Mouse (Mus musculus) gastrocnemius, adult 2 months (tissue): ENCODE measurements around the gene Ubc. TPM values are rescaled to one million over a fixed set of nuclear protein-coding genes. Genes with fewer than 3 reads are reported as not detected.
A peak's percentile ranks its signal among the peaks of the same experiment; 100 is the strongest.

Experiments
- DNase-seq: peaks from one replicate; pipeline ENCODE4 v3.0.0; 2022
- H3K27ac ChIP-seq: fragments of 200-600 bp; 2 replicates; pipeline ENCODE4 v1.8.1; 2022; ENCODE audit warnings: mild to moderate bottlenecking
- H3K4me3 ChIP-seq: fragments of 200-600 bp; 2 replicates; pipeline ENCODE4 v1.8.1; 2022; ENCODE audit warnings: mild to moderate bottlenecking, moderate library complexity
- CTCF ChIP-seq: fragments of 200-600 bp; IDR thresholded peaks from 2 replicates; pipeline ENCODE4 v1.8.1; 2022; ENCODE audit warnings: antibody characterized with exemption, mild to moderate bottlenecking, moderate library complexity
- intact Hi-C: fragments of 180-260 bp; cut with DNase I; formaldehyde crosslinking; loops from one replicate; pipeline ENCODE4 v1.15.1; 2025
- total RNA-seq, 2 experiments: library from RNA; stranded (reverse); gene quantifications; 2 replicates each; pipeline ENCODE4 v1.2.3; 2021

Ubc gene
- total RNA-seq, 2 experiments from 2014 or later: 1,479 to 2,293 TPM

DNA sequence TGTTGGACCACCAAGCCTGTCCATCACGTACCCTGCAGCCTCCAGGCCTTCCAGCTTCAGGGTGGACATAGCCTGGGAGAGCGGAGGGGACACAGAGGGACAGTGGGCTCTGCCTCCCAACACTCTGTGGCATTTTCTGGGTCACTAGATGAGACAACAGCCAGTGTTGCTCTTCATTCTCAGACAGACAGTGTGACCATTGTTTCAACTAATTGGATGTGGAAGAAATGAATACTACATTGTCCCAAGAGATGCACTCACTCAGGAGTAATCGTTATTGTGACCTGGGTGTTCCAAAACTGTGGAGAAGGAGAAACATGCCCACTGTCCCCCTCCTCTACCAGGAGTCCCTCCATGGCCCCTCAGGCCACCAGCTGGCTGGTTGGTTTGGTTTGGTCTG is 40.6 kb downstream of the Ubc start:
- intact Hi-C loops: no loop called here
- Histone ChIP-seq H3K4me3 (no peak overlapping the region), H3K27ac (no peak overlapping the region)
- no peak for DNase-seq
- TF ChIP-seq CTCF: no peak

DNA sequence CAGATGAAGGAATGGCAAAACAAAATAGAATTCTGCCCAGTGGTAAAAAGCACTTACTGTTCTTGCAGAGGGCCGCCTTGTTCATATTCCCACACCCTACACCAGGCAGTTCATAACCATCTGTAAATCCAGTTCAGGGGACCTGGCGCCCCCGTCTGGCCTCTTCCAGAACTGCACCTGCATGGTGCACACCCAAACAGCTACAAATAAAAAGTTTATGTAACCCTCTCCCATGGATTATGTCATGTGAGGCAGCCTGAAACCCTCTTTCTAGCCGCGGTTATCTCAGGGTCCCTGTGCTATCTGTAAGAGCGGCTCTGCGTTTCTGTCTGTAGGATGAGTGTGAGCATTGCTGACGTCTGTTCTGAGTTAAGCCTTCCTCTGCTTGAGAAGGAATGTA is 41.5 kb downstream of the Ubc start:
- Histone ChIP-seq H3K27ac (no peak overlapping the region), H3K4me3 (no peak overlapping the region)
- intact Hi-C loops: no loop called here
- DNase-seq: peak; percentile 67
- peak; percentile 85 for TF ChIP-seq CTCF

GRCm38 (mm10) chr5:125348067-125348466 is 41.9 kb downstream of the Ubc start:
- intact Hi-C loops: no loop called here
- no peak for DNase-seq
- Histone ChIP-seq H3K27ac (no peak overlapping the region), H3K4me3 (no peak overlapping the region)
- TF ChIP-seq CTCF: no peak

DNA sequence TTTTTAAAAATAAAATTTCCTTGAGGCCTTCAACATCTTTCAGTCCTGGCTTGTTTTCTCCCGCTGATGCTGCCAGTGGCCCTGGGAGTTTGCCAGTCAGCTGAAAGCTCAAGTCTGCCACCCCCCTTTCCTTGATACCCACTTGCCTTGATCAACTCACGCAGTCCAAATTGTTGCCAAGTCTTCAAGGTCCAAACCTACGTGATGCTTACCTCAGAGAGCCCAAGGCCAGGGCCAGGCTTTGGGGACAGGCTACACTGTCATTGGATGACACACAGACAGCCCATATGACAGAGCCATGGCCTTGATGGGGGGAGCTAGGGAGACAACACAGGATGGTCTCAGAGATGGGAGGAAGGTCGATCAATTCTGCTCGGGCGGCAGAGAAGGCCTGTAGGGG is 45.7 kb downstream of the Ubc start:
- DNase-seq: peak; percentile 12
- no peak overlapping the region for H3K4me3 ChIP-seq
- H3K27ac ChIP-seq: no peak overlapping the region
- intact Hi-C loops: no loop called here
- no peak for TF ChIP-seq CTCF

DNA sequence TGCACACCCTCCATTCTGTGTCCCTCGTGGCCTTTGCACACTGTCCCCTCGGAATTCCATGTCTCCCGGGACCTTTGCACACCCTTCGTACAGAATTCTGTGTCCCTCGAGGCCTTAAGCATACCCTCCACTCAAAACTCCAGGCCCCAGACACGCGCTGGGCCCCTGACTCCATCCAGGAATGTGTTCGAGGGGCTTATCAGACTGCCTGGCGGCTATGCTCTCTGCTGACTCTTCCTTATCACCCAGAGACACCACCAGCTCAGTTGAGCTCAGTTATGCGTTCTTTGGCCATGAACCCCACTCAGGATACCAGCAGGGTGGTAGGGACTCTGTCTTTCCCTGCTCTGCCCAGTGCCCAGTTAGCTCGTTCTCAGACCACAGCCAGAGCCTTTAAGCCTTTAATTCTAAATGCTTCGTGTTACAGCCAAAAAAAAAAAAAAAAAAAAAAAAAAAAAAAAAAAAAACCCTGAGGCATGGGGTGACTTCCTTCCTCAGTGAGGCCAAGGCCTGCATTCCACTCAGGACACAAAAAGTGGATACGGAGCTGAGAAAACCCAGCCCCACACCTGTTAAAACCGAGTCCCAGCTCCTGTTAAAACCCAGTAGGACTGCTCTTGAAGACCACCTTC is 48.4 kb downstream of the Ubc start:
- TF ChIP-seq CTCF: no peak
- peak overlapping the region; percentile 87 for H3K4me3 ChIP-seq
- peak; percentile 13 for DNase-seq
- intact Hi-C loops: no loop called here
- H3K27ac ChIP-seq: peak overlapping the region; percentile 86; the same call in 1 of the 2 replicates

- DNase-seq: peak; percentile 88
- TF ChIP-seq CTCF: no peak
- peak within 1 kb of the TSS; percentile 86 for H3K27ac ChIP-seq
- H3K4me3 ChIP-seq: peak within 1 kb of the TSS; percentile 87
- intact Hi-C loops: no loop called here
These were observed 49.3 kb downstream of the Ubc start, which contains the start of gene Scarb1 for GRCm38 (mm10) chr5:125340547-125341262. Gene Scarb1 (minus strand): TSS chr5:125341094.

DNA sequence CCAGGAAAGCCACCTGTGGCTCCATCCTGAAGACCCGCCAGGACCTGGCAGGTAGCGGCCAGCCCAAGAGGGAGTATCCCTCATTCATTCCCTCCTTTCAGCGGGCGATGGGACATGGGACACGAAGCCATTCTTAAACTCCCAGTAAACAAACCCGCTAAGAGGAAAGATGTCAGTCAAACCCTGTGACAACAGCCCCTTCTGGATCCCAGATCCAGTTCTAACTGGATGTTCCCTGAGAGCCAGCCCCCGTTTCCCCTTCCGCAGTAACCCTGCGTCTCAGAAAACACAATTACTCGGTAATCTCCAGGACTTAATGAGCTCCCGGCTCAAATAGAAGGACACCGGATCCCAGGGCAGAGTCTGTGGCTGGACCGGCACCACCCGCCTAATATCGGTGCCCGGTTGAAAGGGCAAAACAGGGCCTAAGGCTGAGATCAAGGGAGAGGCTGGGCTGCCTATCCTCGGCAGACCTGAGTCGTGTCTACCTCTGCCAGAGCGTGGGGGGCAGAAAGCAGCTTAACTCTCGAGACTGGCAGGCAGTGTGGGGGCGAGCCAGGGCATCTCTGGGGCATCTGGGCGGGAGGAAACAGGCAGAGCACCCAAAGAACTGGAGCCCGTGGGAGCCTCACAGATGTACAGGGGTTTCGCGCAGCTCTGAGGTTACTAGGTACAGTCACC is 50.0 kb downstream of the Ubc start:
- H3K4me3 ChIP-seq: peak overlapping the region; percentile 87
- no peak for DNase-seq
- TF ChIP-seq CTCF: no peak
- intact Hi-C loops: no loop called here
- peak overlapping the region; percentile 86 for H3K27ac ChIP-seq

DNA sequence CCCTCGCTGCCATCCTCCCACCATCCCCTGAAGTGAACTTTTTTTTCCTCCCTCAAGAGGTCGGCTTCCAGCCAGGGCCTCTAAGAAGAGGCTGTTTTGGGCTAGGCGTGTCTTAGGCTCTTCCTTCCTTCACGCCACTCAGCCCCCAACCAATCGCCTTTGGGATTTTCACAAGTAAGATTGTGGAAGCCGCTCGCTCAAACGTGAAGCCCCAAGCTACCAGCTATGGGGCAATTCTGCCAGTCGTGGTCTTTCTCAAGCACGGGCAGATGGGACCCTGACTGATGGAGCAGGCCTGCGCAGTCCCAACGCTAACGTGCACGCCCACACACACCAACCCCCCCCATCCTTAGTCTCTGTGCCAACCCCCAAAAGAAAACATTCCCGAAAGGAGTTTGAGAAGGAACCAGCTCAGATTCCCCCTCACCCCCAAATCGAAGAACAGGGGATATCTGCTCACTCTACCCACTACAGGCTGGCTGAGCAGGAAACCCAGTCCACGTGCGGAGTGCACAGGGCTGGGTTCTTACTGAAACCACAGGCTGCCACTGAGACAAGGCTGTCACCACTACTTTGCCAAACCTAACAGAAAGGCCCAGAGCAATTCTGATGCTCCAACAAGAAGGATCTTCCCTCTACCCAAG is 50.8 kb downstream of the Ubc start:
- TF ChIP-seq CTCF: no peak
- H3K27ac ChIP-seq: peak overlapping the region; percentile 86
- DNase-seq: peak; percentile 51
- H3K4me3 ChIP-seq: peak overlapping the region; percentile 87
- intact Hi-C loops: no loop called here

DNA sequence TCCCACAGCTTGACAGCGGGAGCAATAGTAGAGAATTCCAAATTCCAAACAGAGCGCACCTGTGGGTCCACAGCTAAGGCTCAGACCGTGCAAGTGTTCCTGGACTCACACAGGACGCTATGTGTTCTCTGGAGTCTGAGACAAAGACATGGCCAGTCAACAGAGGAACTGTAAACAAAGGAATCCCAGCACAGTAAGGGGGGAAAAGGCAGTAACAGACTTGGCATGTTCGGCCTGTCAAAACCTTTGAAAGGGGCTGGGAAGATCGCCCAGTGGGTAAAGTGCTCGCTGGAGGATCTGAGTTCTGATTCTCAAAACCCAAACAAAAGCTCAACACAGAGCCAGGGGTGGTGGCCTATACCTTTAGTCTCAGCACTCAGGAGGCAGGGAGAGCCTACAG is 52.5 kb downstream of the Ubc start:
- DNase-seq: no peak
- intact Hi-C loops: no loop called here
- no peak for TF ChIP-seq CTCF
- Histone ChIP-seq H3K27ac (peak overlapping the region; percentile 56), H3K4me3 (peak overlapping the region; percentile 87)

DNA sequence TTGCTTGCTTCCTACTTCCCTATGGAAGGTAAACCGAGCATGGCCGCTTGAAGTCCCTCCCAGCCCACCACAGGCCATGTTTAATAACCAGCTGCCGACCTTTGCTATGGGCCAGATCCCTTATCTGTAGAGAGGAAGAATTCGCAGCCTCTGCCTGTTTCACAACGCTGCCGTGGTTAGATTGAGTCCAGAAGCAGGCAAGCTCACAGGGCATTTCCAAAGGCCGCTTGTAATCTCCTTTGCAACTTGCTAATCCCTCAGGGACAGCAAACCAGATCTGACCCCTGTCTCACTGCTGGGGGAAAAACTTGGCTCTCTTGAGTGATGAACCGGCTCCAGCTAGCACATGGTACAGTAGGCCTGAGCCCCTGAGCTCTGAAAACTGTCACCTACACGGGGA is 53.0 kb downstream of the Ubc start:
- Histone ChIP-seq H3K4me3 (peak overlapping the region; percentile 87), H3K27ac (peak overlapping the region; percentile 56)
- intact Hi-C loops: no loop called here
- no peak for TF ChIP-seq CTCF
- DNase-seq: no peak

Other genes with a start within 250 kb of the Ubc start
- gene Ncor2, start 211.0 kb downstream of the Ubc start, total RNA-seq: 100 to 1,000 TPM; 123 to 153 TPM
- 10 to 100 TPM; 11.8 to 16.9 TPM for gene Scarb1, start 49.1 kb downstream of the Ubc start, total RNA-seq
- not detected for gene Gm10382, start 880 bp downstream of the Ubc start, total RNA-seq
- 1 to 10 TPM; 4.3 to 4.4 TPM for gene Dhx37, start 43.9 kb upstream of the Ubc start, total RNA-seq
- 1 to 10 TPM; 2.5 to 3.9 TPM for gene Bri3bp, start 51.4 kb upstream of the Ubc start, total RNA-seq
- gene Aacs, start 85.6 kb upstream of the Ubc start, total RNA-seq: 1 to 10 TPM; 2.8 to 3.3 TPM
- under 1 TPM; 0.20 to 0.56 TPM for gene Tmem132b, start 141.6 kb upstream of the Ubc start, total RNA-seq